Mouse (Mus musculus) stomach, embryonic 15.5 days (tissue): ENCODE data around the gene Orc1. TPM values are rescaled to one million over a fixed set of nuclear protein-coding genes. Genes with fewer than 3 reads are reported as not detected.
A peak's percentile ranks its signal among the peaks of the same experiment; 100 is the strongest.

Source experiments
- ATAC-seq: fragments of 200-750 bp; cut with Nextera tagmentation; 2 replicates; pipeline ENCODE4 v1.8.0; 2017; ENCODE audit warnings: low read depth, moderate number of reproducible peaks, moderate TSS enrichment; ENCODE audit not compliant: insufficient read depth, low FRiP score
- H3K27ac ChIP-seq: fragments of 300-500 bp; sonication (generic); 2 replicates; pipeline ENCODE4 v1.5.1; 2015; ENCODE audit warnings: mild to moderate bottlenecking, inconsistent platforms
- H3K27me3 ChIP-seq: fragments of 300-500 bp; sonication (generic); replicated peaks from 2 replicates; pipeline ENCODE4 v1.6.1; 2015; ENCODE audit warnings: inconsistent platforms
- H3K36me3 ChIP-seq: fragments of 300-500 bp; sonication (generic); 2 replicates; pipeline ENCODE4 v1.6.1; 2015; ENCODE audit warnings: inconsistent platforms
- H3K4me1 ChIP-seq: fragments of 300-500 bp; sonication (generic); 2 replicates; pipeline ENCODE4 v1.6.1; 2015; ENCODE audit warnings: inconsistent platforms
- H3K4me2 ChIP-seq: fragments of 300-500 bp; sonication (generic); 2 replicates; pipeline ENCODE4 v1.6.1; 2015; ENCODE audit warnings: mild to moderate bottlenecking, inconsistent platforms
- H3K4me3 ChIP-seq: fragments of 300-500 bp; sonication (generic); replicated peaks from 2 replicates; pipeline ENCODE4 v1.5.1; 2015; ENCODE audit warnings: inconsistent platforms
- H3K9ac ChIP-seq: fragments of 300-500 bp; sonication (generic); 2 replicates; pipeline ENCODE4 v1.6.1; 2015; ENCODE audit warnings: inconsistent platforms
- H3K9me3 ChIP-seq: fragments of 300-500 bp; sonication (generic); 2 replicates; pipeline ENCODE4 v1.6.1; 2016; ENCODE audit warnings: inconsistent platforms
- WGBS: fragments of 180-500 bp; shearing (Covaris S2); methylation state at CpG from one replicate; pipeline ENCODE4 v1.1.7; 2015; 5-methylcytosine and 5-hydroxymethylcytosine counted together
- polyA plus RNA-seq: library from polyadenylated mRNA; unstranded; fragments of >200 nt; fragmentation: Nextera tagmentation; extraction: Ambion mirVana; gene quantifications from 2 replicates; pipeline ENCODE4 v1.2.1, GENCODE M21; 2015

Gene Orc1
- polyA plus RNA-seq, 1 experiment from 2014 or later: 10.2 TPM

DNA sequence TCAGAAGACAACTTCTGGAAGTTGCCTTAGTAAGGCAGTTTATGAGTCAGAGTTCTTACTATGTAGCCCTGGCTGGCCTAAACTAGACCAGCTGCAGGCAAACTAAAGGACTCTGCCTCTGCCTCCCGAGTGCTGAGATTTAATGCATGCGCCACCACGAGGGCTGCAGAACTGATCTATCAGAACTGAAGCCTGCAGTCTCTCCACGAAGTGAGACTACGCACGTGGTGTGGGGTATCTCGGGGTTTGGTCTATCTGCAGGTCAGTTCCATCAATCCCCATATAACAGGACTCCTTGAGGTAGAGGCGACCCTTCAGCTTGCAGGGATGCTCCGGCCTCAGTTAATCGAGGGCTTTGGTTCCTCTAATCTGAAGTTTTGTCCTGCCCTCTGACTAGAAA lies 39.9 kb downstream of the Orc1 start:
- Histone ChIP-seq H3K27me3 (no peaks in the 10 kb centered on the region), H3K27ac (peak overlapping the region; percentile 89), H3K4me3 (peak overlapping the region; percentile 82), H3K4me1 (peaks cover 11% of the 10 kb centered on the region; the same call in 1 of the 2 replicates), H3K36me3 (no peaks in the 10 kb centered on the region), H3K9me3 (no peaks in the 10 kb centered on the region), H3K9ac (peak overlapping the region; percentile 45), H3K4me2 (peak overlapping the region; percentile 87)
- WGBS: 3% methylated on average over 10 of the region's 10 CpGs
- ATAC-seq: peak; percentile 6; the same call in 1 of the 2 replicates

DNA sequence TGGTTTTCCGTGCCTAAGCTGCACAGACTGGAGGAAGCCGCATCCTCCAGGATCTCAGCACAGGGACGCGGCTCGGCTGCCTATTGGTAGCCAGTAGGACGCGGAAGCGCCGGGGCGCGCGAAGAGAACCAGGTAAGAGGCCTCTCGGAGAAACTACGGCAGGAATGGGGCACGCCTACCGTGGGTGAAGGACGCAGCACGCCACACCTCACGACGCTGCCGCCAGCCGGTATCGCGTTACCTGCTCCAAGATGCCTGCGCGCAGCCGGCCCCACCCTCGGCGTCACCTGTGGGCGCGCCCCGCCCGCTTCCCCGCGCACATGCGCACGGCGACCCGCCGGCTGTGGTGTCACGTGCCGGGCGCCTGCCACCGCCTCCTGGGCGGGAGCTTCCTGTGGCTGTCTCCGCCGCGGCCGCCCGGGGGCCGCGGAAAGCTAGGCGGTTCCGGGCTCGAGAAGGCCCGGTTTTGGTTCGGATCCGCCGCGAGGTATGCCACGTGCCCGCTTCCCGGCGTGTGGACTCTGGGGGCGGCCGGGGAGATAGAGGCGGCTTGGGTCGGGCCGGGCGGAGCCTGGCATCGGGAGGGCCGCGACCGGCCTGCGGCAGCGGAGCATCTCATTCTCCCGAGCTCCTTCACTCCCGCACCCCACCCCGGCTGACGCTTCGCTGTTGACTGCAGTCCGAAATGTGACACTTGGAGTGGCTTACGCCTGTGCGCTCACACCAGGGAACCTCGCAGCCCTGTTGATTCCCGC lies 40.5 kb downstream of the Orc1 start, which contains the start of gene Cc2d1b:
TSS of gene Cc2d1b (plus strand) at position 354 of the 755 bp plus-strand sequence.
- under 1% methylated on average over 76 of the region's 86 CpGs for WGBS
- Histone ChIP-seq H3K27ac (peak within 1 kb of the TSS; percentile 89), H3K36me3 (peaks cover 3% of the 10 kb centered on the region), H3K4me3 (peak within 1 kb of the TSS; percentile 82), H3K9ac (peak within 1 kb of the TSS; percentile 84), H3K27me3 (no peaks in the 10 kb centered on the region), H3K4me2 (peak within 1 kb of the TSS; percentile 87), H3K9me3 (no peaks in the 10 kb centered on the region), H3K4me1 (peaks cover 11% of the 10 kb centered on the region; the same call in 1 of the 2 replicates)
- peak; percentile 94 for ATAC-seq

DNA sequence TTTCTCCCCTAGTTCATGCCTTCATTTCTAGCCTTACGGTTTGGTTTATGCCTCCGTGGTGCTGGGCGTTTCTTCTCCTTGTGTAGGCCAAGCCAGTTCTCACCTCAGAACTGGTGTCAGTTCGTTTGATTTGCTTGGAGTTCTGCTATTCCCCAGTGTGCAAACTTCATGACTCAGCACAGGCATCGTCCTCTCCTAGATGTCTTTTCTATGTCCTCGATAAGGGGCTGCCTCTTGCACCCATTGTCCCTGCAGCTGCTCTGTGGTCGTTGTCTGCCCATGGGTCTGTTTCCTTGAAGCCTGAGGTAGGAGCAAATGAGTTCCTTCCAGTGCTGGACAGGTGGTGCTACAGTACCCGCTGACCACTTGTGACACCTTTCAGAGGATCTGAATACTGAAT lies 41.3 kb downstream of the Orc1 start:
- Histone ChIP-seq H3K4me2 (peak overlapping the region; percentile 87), H3K27me3 (no peaks in the 10 kb centered on the region), H3K4me1 (peaks cover 11% of the 10 kb centered on the region; the same call in 1 of the 2 replicates), H3K27ac (peak overlapping the region; percentile 82), H3K9me3 (no peaks in the 10 kb centered on the region), H3K4me3 (peak overlapping the region; percentile 82), H3K9ac (peak overlapping the region; percentile 84), H3K36me3 (peaks cover 7% of the 10 kb centered on the region)
- WGBS: 14% methylated on average over 8 of the region's 8 CpGs
- no peak for ATAC-seq

DNA sequence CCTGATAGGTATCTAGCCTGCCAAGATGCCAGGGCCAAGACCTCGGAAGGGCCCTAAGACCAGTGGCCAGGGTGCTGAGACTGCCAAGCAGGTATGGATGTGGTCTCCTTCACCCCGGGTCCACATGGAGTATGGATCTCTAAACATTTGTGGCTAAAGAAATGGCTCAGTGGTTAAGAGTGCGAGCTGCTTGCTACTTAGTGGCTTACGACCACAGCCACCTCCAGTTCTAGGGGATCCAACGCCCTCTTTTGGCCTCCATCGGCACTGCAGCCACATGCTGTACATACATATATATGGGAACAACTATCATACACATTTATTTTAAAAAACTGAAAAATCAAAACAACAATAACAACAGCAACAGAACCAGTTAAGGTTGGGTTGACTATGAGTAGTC lies 42.3 kb downstream of the Orc1 start:
- Histone ChIP-seq H3K4me2 (no peak overlapping the region), H3K9ac (no peak overlapping the region), H3K27ac (no peak overlapping the region), H3K36me3 (peaks cover 17% of the 10 kb centered on the region), H3K4me3 (no peak overlapping the region), H3K27me3 (no peaks in the 10 kb centered on the region), H3K4me1 (peaks cover 11% of the 10 kb centered on the region; the same call in 1 of the 2 replicates), H3K9me3 (no peaks in the 10 kb centered on the region)
- WGBS: 94% methylated on average over 6 of the region's 6 CpGs
- no peak for ATAC-seq

DNA sequence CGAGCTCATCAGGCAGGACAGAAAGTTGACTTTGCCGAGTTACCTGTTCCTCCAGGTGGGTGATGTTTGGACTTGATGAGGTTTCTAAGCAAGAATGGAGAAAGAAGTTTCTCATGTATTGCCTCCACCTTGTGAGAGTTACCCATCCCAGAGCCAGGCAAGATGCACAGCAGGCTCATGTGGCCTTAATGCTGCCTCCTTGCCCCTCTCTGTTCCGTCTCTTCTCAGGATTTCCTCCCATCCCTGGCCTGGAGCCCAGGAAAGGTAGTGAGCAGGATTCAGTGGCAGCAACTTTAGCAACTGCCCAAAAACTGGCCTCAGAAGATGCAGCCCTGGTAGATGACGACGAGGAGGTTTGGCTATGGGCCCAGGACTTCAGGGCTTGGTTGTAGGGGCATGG lies 47.8 kb downstream of the Orc1 start:
- WGBS: 85% methylated on average over 5 of the region's 5 CpGs
- Histone ChIP-seq H3K9ac (no peak overlapping the region), H3K4me3 (no peak overlapping the region), H3K36me3 (peaks cover 57% of the 10 kb centered on the region), H3K9me3 (no peaks in the 10 kb centered on the region), H3K27ac (no peak overlapping the region), H3K4me2 (no peak overlapping the region), H3K27me3 (no peaks in the 10 kb centered on the region), H3K4me1 (no peaks in the 10 kb centered on the region)
- no peak for ATAC-seq

DNA sequence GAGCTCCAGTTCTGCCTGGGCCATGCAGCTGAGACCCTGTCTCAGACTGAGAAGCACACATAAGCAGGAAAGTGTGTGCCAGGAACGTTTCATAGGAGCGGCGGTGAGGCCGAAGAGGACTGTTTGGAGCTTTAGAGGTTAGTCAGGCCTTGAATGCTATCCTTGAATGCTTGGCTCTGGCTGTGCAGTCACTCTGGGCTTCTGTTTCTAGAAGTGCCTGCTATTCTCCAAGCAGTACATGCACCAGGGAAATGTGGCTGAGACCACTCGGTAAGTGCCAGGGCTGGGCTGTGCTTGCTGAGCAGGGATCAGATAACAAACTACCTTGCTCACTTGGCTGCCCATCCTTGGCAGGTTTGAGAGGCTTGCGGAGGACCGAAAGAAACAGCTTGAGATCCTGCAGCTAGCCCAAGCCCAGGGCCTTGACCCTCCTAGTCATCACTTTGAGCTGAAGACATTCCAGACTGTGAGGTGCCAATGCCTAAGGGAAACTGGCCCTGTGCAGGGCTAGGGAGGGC lies 50.2 kb downstream of the Orc1 start:
- no peak overlapping the region for H3K27ac ChIP-seq
- no peak overlapping the region for H3K4me2 ChIP-seq
- H3K9me3 ChIP-seq: no peaks in the 10 kb centered on the region
- no peaks in the 10 kb centered on the region for H3K4me1 ChIP-seq
- H3K4me3 ChIP-seq: no peak overlapping the region
- WGBS: 90% methylated on average over 7 of the region's 7 CpGs
- no peak overlapping the region for H3K9ac ChIP-seq
- H3K27me3 ChIP-seq: no peaks in the 10 kb centered on the region
- peaks cover 69% of the 10 kb centered on the region for H3K36me3 ChIP-seq
- no peak for ATAC-seq

DNA sequence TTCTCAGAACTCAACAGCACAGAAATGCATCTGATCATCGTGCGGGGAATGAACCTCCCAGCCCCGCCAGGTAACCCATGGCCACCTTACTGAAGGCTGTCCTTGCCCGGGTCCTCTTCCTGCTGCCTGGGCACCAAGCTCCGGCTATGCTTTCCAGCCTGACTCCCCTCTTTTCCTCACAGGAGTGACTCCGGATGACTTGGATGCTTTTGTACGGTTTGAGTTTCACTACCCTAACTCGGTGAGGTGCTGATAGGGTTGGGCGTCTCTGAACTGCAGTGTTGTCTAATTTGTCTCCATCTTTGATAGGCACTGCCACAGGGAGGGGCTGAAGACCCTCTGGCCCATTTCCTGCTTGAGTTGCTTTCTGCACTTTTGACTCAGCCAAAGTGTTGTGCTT lies 50.9 kb downstream of the Orc1 start:
- Histone ChIP-seq H3K27ac (no peak overlapping the region), H3K36me3 (peaks cover 63% of the 10 kb centered on the region), H3K27me3 (no peaks in the 10 kb centered on the region), H3K4me1 (no peaks in the 10 kb centered on the region), H3K4me2 (no peak overlapping the region), H3K9me3 (no peaks in the 10 kb centered on the region), H3K4me3 (no peak overlapping the region), H3K9ac (no peak overlapping the region)
- ATAC-seq: no peak
- 91% methylated on average over 9 of the region's 9 CpGs for WGBS

DNA sequence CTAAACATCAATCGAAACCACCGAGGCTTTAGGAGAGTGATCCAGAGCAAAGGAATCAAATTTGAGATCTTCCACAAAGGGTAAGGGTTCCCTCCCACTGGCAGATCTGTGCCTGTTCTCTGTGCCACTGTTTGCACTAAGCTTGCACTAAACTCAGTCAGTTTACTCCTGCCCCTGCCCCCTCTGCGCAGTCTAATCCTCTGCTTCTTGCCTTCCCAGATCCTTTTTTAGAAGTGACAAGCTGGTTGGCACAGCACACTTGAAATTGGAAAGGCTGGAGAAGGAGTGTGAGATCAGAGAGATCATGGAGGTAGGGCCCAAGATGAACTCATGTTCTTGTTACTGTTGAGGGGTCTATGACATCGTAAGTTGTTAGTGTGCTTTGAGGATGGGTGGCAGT lies 52.4 kb downstream of the Orc1 start:
- no peaks in the 10 kb centered on the region for H3K9me3 ChIP-seq
- no peak for ATAC-seq
- 89% methylated on average over 4 of the region's 4 CpGs for WGBS
- H3K27ac ChIP-seq: no peak overlapping the region
- H3K36me3 ChIP-seq: peaks cover 57% of the 10 kb centered on the region
- H3K4me3 ChIP-seq: no peak overlapping the region
- H3K4me2 ChIP-seq: no peak overlapping the region
- no peaks in the 10 kb centered on the region for H3K27me3 ChIP-seq
- no peak overlapping the region for H3K9ac ChIP-seq
- no peaks in the 10 kb centered on the region for H3K4me1 ChIP-seq

DNA sequence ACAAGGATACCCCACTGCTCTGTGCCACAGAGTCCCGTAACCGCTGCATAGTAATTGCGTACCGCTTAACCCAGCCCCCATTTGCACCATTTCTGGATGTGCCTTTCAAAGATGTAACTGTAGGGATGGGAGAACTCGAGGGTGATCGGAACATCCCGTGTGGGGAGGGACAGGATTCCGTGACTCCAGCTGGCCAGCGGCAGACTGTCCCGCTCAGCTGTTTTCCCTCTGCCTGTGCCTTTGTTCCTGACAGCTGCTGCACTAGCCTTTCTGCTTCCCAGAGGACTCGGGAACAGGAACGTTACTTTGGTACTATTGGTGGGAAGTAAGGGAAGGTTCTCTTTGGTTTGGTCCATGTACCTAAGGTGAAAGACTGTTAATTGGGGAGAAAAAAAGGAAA lies 54.5 kb downstream of the Orc1 start:
- ATAC-seq: no peak
- peaks cover 47% of the 10 kb centered on the region for H3K36me3 ChIP-seq
- H3K9ac ChIP-seq: no peak overlapping the region
- H3K4me2 ChIP-seq: no peak overlapping the region
- H3K4me3 ChIP-seq: no peak overlapping the region
- H3K4me1 ChIP-seq: no peaks in the 10 kb centered on the region
- no peak overlapping the region for H3K27ac ChIP-seq
- 82% methylated on average over 12 of the region's 12 CpGs for WGBS
- no peaks in the 10 kb centered on the region for H3K27me3 ChIP-seq
- no peaks in the 10 kb centered on the region for H3K9me3 ChIP-seq

DNA sequence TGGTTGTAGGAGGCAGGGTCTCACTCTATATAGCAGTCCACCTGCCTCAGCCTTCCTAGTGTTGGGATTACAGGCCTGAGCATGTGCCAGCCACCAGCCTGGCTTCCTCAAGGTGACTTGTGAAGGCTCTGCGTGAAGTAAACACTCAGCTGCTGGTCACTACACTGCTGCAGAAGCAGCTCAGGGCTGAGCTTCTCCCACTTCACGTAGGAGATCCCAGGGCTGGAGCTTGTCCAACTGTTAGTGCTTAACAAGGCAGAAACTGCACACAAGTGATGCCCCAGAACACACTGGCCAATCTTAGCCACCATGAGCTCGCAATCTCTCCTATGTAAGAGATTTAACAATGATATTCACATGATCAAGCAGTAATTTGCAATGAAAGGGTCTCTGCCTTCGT lies 55.5 kb downstream of the Orc1 start:
- Histone ChIP-seq H3K36me3 (peaks cover 40% of the 10 kb centered on the region), H3K27me3 (no peaks in the 10 kb centered on the region), H3K4me1 (no peaks in the 10 kb centered on the region), H3K9me3 (no peaks in the 10 kb centered on the region), H3K27ac (no peak overlapping the region), H3K4me2 (no peak overlapping the region), H3K4me3 (no peak overlapping the region), H3K9ac (no peak overlapping the region)
- no peak for ATAC-seq
- WGBS: 78% methylated on average over 4 of the region's 4 CpGs

DNA sequence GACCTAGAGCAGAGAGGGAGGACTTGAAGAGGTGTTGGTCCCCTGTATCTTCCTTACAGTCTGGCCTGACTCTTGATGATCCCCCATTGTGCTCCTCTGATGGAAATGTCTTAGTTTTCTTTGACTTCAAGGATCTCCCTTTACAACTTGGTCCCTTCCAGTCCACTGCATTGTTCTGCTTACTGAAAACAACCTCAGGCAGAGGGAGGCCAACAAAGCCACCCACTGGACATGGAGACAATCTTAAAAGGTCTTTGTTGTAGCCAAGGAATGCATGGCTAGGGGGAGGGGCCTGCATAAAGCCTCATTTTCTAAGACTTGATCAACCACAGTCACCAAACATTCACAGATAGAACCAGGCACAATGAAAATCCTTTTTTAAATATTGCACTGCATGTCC lies 55.9 kb downstream of the Orc1 start:
- no peak overlapping the region for H3K4me3 ChIP-seq
- H3K9ac ChIP-seq: no peak overlapping the region
- H3K27ac ChIP-seq: no peak overlapping the region
- no peak for ATAC-seq
- no peaks in the 10 kb centered on the region for H3K4me1 ChIP-seq
- H3K9me3 ChIP-seq: no peaks in the 10 kb centered on the region
- no peak overlapping the region for H3K4me2 ChIP-seq
- no peaks in the 10 kb centered on the region for H3K27me3 ChIP-seq
- H3K36me3 ChIP-seq: peaks cover 38% of the 10 kb centered on the region

DNA sequence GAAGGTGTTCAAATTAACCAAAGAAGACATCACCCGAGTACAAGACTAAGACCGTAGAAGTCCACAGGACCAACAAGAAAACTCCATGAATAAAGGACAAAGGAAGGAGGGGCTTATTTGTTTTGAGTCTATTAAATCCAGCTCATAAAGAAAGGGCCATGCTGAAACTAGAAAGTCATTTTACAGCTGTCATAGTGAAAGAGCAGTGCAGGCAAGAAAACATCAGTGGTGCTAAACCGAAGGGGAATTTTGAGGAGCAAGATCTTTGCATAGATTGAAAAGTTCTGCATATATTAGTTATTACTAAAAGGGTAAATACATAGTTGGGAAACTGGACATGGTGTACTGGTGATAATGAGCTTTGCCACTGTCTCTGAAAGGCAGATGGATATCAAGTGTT lies 58.5 kb downstream of the Orc1 start:
- Histone ChIP-seq H3K36me3 (peaks cover 27% of the 10 kb centered on the region), H3K4me1 (no peaks in the 10 kb centered on the region), H3K27ac (no peak overlapping the region), H3K27me3 (no peaks in the 10 kb centered on the region), H3K4me2 (no peak overlapping the region), H3K9ac (no peak overlapping the region), H3K9me3 (no peaks in the 10 kb centered on the region), H3K4me3 (no peak overlapping the region)
- ATAC-seq: no peak
- 84% methylated on average over 3 of the region's 3 CpGs for WGBS
